Mouse (Mus musculus): Measurements from ENCODE around the gene Pak7. TPM values are rescaled to one million over a fixed set of nuclear protein-coding genes. Genes with fewer than 3 reads are reported as not detected.

The Pak7 gene
- not detected for polyA plus RNA-seq (2017; shearing (Covaris generic))

DNA sequence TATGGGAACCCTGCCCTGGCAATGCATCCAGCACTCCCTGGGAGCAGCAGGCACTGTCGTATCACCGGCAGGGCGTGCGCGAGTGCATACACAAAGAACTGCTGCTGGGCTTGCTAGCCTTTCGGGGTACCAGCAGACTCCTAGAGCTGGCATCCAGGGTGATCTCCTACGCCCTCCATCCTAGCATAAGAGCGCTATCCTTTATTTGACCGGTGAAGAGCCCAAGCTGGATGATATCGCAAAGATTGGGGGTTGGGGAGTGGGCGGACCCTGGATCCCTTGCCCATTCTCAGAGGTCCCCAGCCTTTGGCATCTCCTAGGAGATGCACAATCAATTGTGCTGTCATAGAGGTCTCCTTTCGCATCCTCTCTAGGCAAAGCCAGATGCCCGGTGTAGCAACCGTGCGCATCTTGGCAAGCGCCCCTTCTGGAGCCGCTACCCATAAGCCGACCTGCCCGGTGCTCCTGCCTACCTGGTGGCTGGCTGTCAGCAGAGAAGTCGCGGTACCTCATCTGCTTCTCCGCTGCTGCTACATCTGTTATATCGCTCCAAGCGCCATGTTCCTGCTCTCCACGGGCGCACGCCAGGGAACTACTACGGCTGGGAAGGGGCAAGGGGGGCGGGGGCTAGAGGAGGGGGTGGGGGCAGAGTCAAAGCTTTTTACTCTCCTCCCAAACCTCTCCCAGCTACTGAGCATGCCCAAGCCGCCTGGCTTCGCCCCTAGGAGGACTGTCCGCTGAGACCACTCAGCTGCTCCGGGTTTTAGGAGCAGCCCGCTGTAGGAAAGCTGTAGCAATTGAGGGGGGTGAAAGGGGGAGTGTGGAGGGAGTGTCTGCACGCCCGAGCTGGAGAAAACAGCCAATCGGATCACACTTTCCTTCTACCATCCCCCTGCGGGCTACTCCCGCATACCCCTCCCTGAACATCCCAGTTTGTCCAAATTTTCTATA, at the start of gene Pak7:
Gene Pak7, minus strand, starts transcription at position 787 of the 951 bp plus-strand sequence.

GRCm38 (mm10) chr2:136051688-136052289, 336.0 kb downstream of the Pak7 start, which contains the start of gene Lamp5:
Lamp5 (plus strand) TSS chr2:136052239.

Other genes with a start within 250 kb of the Pak7 start
- gene Ankef1, start 113.9 kb upstream of the Pak7 start, polyA plus RNA-seq (2017; shearing (Covaris generic)), result not detected

All from CD4-positive, CD25-positive, alpha-beta regulatory T cell, adult 9 weeks (primary cell).